Mouse (Mus musculus): Measurements from ENCODE around the gene Prelp.

The Prelp gene

DNA sequence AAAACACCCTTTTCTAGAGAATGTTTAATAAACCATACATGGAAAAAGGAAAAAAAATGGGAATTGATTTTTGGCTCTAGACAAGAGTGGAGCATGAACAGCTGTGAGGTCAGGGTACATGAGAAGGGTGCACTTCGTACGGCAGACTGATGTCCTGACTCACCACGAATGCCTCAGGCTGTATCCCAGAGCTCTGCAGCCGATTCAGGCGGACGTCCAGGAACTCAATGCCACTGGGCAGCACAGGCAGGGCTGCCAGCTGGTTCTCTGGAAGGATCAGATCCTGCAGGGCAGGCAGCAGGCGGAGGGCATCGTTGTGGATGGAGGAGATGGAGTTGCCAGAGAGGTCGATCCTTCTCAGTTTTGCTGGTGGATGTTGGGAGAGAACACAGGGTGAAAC is 20.4 kb downstream of the Prelp start:
- no peak for DNase-seq (ENCODE audit: low read depth, low spot score)

DNA sequence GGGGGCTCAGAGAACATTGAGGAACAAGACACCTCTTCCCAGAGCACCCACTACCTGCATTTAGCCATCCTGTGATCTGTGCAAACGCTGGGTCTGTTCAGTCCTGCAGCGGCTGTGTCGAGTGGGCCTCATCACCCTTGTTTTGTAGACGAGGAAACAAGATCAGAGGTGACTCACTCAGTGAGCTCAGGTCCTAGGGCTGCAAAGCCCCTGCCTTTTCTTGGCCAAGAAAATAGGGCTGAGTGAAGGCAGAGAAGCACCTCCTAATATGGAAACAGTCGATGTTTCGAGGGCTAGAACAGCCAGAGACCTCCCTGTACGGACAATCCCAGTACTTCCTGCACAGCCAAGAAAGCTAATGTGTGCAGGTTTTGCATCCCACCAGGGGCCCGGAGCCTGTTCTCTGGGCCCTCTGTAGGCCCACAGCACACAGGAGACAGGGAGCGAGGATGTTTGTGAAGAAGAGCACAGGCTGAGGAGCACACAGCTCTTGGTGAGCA is 22.1 kb downstream of the Prelp start:
- DNase-seq (ENCODE audit: low read depth, low spot score) = no peak

DNA sequence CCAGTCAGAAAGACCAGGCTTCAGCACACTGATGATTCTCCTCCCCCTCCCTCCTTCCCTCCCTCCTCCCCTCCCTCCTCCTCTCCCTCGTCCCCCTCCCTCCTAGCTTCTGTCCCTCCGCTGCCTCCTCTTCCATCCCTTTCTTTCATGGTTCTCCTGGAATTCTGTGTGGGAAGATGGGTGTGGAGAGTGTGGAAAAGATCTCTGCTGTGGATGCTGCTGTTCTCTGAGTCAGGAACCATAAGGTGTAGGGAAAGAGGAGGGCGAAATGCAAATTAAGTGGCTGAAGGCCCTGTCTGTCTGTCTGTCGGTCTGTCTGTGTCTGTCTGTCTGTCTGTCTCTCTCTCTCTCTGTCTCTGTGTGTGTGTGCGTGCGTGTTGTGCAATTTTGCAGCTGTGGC is 23.9 kb downstream of the Prelp start:
- DNase-seq (ENCODE audit: low read depth, low spot score) = no peak

DNA sequence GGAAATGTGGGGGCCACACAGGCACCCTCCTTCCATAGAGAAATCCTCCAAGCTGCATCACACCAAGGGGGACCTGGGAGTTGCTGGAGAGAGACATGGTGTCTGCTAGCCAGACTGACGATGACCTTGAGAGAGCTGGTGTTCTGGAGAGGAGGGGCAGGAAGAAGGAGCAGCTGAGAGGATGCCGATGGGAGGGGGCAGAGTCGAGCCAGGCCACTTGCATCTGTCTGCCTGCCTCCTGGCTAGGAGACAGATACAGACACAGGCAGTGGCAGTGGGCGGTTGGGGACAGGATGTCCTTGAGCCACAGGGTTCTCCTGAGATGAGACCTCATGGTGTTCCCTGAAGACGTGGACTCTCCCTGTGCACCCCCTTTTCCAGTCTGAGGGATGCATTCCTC is 29.7 kb downstream of the Prelp start:
- DNase-seq (ENCODE audit: low read depth, low spot score) = peak; percentile 65

DNA sequence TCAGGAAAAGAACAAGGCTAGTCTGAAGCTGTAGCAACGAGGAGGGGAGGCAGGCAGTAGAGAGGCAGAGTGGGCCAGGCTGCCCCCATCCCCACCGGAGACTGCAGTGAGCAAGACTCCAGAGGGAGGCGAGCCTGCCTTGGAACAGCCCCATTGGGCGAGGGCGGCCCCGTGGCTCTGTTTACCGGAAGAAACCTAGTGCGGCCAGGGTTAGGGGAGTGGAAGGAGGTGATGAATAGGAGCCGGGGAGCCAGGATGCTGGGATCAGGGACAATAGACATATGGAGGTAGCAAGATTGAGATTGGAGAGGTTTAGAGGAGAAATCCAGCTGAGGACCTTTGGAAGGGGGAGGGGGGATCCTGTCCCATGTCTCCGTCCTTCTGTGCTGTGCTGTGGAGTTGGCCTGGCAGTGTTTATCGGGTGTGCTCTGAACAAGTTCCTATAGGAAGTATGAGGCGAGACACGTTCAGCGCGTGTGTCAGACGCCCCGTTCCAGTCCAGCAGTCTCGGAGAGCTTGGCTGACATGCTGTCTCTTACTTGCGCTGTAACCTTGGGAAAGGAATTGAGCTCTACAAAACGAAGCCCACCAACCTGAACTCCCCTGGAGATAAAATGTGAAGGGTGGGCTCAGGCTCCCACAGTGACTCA is 31.1 kb downstream of the Prelp start:
- peak; percentile 46 for DNase-seq (ENCODE audit: low read depth, low spot score)

DNA sequence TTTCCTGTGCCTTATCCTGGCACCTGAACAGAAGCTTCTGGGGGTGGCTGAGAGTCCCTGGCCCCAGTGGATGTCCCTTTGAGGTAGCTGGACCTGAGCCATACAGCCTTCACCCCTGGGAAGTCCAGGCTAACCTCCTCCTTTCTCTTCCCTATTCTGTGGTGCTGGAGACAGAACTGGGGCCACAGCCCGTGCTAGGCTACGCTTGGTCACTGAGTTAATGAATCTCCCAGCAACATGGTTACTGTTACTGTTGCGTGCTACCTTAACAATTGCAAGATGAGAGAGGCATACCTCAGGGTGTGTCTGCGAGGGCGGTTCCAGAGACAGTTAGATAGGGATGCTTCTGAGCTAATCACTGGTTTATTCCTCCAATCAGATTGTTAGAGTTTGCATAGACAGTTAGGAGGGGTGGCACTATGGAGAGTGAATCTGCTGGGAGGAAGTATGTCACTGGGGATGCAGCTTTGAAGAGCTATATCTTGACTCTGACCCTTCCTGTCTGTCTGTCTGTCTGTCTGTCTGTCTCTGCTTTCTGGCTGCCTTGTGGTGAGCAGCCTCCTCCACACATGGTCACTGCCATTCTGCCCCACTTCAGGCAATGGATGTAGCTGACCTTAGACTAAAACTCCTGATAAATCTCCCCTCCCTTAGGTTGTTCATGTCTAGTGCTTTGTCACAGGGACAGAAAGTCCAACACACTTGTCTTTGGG is 33.5 kb downstream of the Prelp start:
- DNase-seq (ENCODE audit: low read depth, low spot score) = peak; percentile 24

DNA sequence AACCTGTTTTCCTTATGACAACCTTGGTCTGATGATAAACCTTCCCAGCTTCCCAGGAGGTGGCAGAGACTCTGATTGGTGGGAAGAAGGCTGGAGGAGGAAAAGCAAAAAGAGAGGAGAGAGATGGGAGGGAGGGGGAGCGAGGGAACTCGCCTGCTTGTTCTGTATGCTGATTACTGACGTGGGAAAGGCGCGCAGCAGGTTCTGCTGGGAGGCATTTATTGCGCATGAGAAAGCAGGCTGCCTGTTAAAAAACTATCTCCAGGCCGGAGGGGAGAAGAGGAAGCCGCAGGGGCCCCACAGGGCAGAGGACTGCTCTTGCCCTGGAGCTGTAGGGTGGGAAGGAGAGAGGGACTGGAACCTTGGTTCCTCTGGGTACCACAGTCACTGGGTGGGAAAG is 34.2 kb downstream of the Prelp start:
- DNase-seq (ENCODE audit: low read depth, low spot score) = peak; percentile 40

DNA sequence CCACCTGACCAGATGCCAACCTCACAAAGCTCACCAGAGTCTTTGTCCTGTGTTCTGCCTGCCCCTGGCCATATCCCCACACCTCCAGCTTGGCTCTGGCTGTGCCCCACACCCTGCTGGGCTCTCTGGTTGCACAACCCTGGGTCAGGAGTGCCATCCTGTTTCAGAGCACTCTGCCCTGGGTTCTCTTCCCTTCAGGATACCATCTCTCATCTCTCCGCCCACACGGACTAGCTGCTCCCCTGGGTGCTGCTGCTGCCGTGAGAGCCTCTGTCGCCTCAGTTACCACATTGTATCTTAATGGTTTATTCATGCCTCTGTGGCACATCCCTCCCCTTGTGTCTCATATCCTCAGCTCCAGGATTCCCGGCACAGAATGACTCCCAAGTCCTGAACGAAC is 34.8 kb downstream of the Prelp start:
- DNase-seq (ENCODE audit: low read depth, low spot score) = no peak

DNA sequence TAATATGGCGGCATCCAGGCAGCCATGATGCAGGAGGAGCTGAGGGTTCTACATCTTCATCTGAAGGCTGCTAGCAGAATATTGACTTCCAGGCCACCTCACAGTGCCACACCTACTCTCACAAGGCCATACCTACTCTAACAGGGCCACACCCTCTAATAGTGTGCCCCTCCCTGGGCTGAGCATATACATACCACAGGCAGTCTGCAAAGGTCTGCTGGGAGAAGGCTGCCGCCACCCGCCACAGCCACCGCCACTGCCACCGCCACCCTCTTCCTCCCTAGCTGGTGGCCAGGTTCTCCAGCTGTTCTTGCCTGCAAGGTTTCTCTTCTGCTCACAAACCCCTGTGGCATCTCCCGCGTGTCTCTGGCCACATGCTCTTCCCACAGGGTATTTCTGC is 35.4 kb downstream of the Prelp start:
- DNase-seq (ENCODE audit: low read depth, low spot score) = peak; percentile 71

DNA sequence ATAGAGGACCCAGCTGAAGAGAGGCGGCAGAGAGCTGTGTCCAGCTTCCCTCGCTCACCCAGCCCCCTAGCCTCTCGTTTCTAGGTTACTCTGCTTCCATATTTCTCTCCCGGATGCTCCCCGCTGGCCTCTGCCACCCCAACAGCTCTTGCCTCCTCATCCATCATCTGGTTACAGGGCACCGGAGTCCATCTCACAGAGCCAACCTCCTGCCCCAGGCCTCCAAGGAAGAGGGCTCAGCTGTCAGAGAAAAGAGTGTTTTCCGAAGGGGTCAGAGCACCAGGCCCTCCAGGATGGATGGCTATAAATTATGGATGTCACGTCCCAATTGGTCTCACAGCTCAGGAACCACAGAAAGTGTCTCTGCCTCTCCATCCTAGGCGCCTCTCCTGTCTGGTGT is 36.5 kb downstream of the Prelp start:
- no peak for DNase-seq (ENCODE audit: low read depth, low spot score)

DNA sequence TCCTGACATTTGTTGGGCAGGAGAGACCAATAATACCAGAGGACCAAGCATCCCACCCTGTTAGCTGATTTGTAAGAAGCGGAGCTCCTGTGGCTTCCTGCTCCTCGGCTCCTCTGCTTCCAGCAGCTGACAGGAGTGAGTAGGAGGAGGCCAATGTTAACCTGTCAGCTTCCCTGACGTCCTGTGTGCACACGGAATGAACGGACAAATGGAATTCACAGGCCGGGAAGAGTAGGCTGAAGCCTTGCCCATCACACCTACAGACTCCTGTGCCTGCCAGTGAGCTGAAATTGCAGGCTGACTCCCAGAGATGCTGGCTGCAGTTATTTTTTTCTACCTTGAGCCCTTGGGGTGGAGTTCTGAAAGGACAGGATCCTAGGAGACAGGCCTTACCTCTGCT is 37.1 kb downstream of the Prelp start:
- no peak for DNase-seq (ENCODE audit: low read depth, low spot score)

DNA sequence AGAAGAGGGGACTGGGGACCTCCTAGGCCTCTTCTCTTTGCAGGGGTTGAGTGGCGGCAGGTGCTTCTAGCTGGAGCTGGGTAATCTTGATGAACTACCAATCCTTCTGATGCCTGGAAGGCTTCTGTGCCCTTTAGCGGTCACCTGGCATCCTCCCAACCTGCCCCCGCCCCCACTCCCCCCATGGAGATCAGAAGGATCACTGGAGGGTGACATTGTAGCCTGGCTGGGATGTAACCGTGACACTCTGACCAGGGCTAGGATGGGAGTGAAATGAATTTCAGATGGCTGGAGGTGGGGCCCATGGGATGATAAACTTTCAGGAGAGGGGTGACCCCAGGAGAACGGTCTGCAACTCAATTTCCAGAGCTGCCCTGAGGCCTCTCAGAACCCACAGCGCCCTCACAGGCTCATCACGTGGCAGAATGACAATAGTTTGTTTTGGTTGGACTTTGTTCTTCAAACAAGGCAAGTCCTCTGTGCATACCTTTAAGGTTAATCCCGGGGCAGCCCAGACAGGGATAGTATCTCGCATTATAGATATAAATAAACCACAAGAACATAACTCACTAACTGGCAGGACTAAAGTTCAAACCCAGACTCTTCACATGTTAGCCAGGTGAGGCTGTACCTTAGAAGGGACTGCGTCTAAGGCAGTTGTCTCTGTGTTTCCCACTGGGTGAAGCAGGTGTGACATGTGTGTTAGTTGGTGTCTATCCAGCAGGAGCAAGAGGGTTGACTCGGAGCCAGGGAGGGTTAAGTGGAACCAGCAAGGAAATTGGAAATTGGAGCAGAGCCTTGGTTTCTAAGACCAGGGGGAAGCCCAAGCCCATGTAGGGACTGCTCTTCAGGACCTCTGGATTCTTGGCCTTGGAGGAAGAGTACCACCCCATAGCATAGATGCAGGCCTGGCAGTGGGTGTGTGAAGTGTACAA is 38.7 kb downstream of the Prelp start:
- no peak for DNase-seq (ENCODE audit: low read depth, low spot score)

DNA sequence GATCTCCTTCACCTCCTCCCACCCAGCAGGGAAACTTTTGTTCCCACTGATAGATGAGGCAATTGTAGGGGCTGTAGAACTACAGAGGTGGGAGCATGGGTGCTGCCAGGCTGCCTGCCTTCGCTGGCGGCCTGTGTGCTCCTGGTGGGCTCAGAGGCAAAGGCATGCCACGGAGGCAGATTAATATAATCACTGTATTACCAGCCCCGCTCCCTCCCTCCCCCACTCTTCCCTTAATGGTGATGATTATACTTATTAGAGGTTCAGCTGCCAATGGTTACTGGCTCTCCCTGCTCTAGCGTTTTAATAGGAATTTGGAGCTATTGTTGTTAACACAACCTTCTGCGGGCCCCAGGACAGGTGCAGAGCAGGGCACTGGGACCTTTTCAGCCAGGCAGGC is 39.4 kb downstream of the Prelp start:
- no peak for DNase-seq (ENCODE audit: low read depth, low spot score)

DNA sequence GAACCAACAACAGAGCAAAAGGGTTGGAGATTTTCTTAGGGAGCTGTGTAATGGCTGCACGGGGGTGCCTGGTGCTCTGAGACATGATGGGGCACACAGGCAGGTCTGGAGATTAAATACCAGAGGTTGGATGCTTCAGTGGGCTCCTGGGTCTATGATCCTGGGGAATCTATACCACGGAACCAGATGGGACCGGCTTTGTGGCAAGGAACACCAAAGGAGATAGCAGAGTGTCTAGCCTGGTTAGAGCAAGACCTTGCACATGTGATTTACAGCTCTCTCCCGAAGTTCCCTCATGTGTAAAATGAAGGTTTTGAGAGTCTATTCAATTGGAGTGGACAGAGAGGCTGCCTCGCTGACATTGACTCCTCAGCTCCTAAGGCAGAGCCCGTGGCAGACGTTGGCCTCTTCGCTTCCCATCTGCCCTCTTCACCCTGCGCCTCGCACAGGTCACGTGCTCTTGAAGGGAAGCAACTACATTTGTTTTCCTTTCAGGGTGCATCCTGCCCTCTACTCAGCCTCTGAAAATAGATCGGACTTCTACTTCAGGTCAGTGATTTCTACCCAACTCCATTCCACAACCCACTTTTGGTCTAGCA is 42.3 kb downstream of the Prelp start:
- no peak for DNase-seq (ENCODE audit: low read depth, low spot score)

DNA sequence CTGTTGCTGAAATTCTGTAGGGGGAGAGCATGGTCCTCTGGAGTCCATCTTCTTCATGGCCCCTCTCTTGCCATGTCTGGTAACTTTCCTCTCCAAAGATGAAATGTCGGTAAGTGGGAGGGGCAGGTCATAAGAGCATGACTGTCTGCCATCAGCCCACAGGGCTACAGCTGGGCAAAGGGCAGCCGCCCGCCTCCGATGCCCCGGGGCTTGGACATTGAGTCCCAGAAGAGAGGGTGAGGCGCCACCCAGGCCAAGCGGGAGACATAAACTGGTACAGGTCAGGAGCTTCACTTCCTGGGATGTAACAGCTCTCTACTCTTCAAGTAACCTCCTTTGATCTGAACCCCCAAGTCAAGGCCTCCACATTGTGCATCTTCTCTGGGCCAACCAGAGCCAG is 44.3 kb downstream of the Prelp start:
- DNase-seq (ENCODE audit: low read depth, low spot score) = no peak

DNA sequence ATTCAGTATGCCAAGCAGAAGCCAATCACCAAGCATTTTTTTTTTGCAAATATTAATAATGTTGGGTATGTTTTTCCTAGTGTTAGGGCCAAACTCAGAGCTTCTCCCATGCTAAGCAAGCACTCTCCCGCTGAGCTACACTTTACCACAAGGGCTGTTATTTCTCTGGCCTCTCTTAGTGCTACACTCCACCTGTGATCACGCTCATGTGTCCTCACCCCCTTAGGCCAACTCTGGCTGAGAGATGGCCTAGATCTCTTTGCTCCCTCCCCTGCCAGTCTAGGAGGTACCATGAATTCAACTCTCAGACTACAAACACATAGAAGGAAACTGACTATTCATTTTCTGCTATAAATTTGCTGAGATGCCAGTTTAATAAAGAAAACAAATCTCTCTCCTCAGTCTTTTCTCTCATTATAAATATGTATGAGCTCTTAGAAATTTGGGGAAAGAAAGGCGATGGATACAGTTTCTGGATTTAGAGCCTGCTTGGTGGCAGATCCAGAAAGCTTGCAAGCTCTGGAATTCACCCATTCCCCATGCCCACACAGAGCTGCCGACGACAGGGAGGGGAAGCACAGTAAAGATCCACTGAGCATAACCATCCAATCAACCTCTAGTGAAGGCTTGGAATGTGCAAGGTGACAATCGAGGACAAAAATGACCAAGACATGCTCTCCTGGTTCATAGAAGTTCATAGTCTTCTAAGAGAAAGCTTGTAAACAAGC is 48.0 kb downstream of the Prelp start:
- no peak for DNase-seq (ENCODE audit: low read depth, low spot score)

DNA sequence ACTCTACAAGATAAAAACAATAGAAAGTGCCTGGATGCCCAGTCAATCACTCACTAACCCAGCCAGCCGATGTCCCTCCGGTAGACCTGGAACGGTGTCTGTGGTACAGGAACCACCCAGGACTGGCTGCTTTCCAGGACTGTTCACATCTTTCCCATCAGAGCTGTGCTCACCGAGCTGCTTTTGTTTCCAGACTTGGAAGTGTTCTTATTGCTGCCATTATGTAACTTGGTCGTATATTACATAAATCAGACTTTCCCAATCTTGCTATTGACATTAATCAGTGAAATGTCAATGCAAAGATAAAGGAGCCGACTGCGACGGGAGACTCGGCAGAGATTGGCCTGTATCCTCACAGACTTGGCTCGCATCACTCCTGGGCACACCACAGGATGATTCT is 50.0 kb downstream of the Prelp start:
- no peak for DNase-seq (ENCODE audit: low read depth, low spot score)

DNA sequence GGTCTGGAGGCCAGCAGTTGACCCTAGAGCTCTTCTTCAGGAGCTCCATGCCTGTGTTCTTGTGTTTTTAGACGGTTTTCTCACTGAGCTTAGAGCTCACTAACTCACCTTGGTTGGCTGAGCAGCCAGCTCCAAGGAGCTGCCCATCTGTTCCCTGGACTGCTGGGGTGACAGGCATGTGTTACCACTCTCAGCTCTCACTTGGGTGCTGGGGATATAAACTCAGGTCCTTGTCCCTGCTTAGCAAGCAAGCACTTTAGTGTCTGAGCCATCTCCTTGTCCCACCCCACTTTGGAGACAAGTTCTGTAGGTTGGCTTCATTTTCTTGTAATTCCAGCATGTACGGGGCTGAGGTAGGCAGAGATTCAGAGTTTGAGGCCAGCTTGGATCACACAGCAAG is 52.0 kb downstream of the Prelp start:
- no peak for DNase-seq (ENCODE audit: low read depth, low spot score)

DNA sequence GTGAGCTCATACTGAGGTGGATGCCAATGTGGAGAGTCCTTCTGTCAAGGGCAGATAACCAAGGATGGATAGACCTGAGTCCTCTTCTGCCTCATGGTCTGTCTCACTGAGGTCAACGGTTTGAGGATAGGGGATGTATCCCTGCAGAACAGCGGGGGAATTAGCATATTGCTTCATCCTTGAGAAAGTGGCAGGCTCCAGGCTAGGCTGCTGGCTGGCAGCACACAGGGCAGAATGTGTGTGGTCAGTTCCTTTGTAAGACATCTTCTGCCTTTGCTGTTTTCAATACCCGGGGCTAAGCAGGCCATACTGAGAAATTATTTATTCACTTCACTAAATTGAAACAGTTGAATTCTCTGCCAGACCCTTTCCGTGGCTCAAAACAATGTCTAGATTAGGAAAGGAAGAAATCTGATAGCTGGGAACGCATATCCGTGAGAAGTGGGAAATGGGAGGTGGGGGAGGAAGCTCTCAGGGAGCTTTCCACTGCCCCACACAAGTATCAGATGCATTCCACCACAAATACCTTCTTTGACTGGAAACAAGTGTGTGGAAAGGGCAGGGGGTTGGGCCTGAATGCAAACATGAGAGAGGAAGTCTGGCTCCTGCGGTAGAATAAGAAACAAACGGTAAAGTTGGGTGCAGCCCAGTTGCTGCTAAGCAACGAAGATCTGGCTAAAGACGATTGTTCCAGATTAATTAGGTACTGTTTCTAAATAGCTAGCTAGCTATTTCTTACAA is 57.8 kb downstream of the Prelp start:
- DNase-seq (ENCODE audit: low read depth, low spot score) = peak; percentile 53

DNA sequence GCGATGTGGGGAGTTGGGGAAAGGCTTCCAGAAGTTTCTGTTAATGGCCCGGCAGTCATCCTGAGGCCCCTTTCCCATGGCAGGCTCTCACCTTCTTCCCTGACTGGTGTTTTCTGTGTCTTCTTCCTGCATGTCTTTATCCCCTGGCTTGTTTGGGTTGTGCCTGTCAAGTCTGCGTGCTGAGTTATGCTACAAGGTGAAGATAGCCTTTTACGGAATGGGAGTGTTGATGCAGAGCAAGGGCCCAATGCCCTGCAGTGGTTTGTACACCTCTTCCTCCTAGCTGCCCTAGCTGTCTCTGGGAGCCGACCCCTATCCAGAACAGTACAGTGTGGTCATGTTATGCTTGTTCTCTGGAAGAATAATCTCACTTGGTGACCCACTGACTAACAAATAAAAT is 60.2 kb downstream of the Prelp start:
- no peak for DNase-seq (ENCODE audit: low read depth, low spot score)
